Mouse (Mus musculus): ENCODE data around the gene Aoah. TPM values are rescaled to one million over a fixed set of nuclear protein-coding genes. Genes with fewer than 3 reads are reported as not detected.

The Aoah gene
- polyA plus RNA-seq, 1 experiment from 2014 or later: 0.86 TPM

DNA sequence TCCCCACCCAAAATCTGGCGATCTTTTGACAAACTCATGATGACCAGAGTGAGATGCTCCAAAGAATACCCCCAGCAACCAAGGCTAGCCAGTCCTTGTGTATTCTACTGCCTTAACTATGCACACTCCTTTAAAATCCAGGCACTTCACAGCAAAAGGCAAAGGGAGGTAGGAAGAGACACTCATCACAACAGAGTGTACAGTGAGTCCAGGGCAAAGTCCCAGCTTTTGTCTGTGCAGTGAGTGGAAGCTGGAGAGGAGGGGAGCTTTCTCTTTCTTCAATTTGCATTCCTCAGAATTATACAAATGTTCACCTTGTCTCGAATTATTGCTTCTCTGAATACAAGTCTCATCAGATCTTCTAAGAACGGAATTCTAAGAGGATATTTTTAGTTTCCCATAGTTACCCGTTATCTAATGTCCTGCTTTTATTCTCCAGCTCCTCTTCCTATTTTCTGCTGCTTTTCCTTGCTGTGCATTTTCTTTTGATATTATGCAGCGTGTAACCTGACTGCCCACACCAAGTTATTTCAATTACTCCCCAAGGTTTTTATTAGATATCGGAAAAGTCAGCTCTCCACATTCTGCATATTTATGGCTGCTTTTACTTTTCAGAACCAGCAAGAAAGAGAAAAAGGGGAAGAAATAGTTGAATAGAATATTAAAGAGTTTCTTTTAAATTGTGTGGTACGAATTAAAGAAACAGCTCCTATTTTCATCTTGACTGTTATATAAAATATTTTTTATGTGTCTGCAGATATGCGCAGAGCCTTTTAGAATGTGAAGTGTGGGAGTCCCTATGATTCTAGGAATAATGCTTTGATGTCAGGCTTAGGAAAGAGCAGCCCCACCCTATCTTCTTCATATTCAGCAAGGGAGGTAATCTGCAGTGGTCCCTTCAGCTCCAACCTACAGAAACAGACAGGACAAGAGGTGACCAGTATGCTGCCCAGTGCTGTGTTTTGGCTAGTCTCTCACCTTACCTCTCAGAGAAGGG lies 187.6 kb downstream of the Aoah start:
- ATAC-seq (no peak), DNase-seq (ENCODE audit: low spot score) (no peak)
- WGBS: 80% methylated on average over 8 of the region's 8 CpGs
- no peak overlapping the region for H3K27ac ChIP-seq (ENCODE audit: low read length)
- H3K36me3 ChIP-seq (ENCODE audit: insufficient read depth, low read length): no peaks in the 10 kb centered on the region
- no peaks in the 10 kb centered on the region for H3K4me1 ChIP-seq (ENCODE audit: insufficient read depth, low read depth, low read length)
- no peak overlapping the region for H3K4me2 ChIP-seq (replicated peaks; ENCODE audit: low read depth, low read length)
- H3K4me3 ChIP-seq (ENCODE audit: low read depth, low read length): no peak overlapping the region
- no peaks in the 10 kb centered on the region for H3K9me3 ChIP-seq (ENCODE audit: low read length)
- no peak overlapping the region for H3K9ac ChIP-seq (replicated peaks; ENCODE audit: low read depth)
- no peaks in the 10 kb centered on the region for H3K27me3 ChIP-seq (replicated peaks; ENCODE audit: insufficient read depth, low read length)
- TF ChIP-seq EP300 (IDR thresholded peaks at IDR 0.05) (no peak), CTCF (IDR thresholded peaks at IDR 0.05) (no peak)

- no peaks in the 10 kb centered on the region for H3K27me3 ChIP-seq (replicated peaks; ENCODE audit: insufficient read depth, low read length)
- no peaks in the 10 kb centered on the region for H3K9me3 ChIP-seq (ENCODE audit: low read length)
- no peak overlapping the region for H3K9ac ChIP-seq (replicated peaks; ENCODE audit: low read depth)
- no peaks in the 10 kb centered on the region for H3K4me1 ChIP-seq (ENCODE audit: insufficient read depth, low read depth, low read length)
- H3K4me2 ChIP-seq (replicated peaks; ENCODE audit: low read depth, low read length): no peak overlapping the region
- no peak for TF ChIP-seq EP300 (IDR thresholded peaks at IDR 0.05)
- no peak for TF ChIP-seq CTCF (IDR thresholded peaks at IDR 0.05)
- ATAC-seq: no peak
- H3K36me3 ChIP-seq (ENCODE audit: insufficient read depth, low read length): no peaks in the 10 kb centered on the region
- no peak overlapping the region for H3K27ac ChIP-seq (ENCODE audit: low read length)
- H3K4me3 ChIP-seq (ENCODE audit: low read depth, low read length): no peak overlapping the region
- DNase-seq (ENCODE audit: low spot score): no peak
These were observed 191.6 kb downstream of the Aoah start for GRCm38 (mm10) chr13:20985510-20985909.

DNA sequence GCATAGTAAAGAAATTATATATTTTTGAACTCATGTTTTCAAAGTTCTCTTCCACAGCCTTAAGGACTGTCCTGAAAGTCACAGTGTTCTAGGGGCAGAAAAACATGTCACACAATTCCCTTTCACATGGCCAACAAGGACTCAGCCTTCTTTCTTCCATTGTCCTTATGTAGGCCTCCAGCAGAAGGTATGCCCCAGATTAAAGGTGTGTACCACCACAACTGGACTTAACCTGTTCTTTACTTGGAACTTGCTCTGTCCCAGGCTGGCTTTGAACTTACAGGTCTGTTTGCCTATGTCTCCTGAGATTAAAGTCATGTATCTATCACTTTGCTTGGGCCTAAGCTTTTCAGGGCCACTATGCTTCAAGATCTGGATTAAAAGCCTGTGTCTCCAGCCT lies 192.0 kb downstream of the Aoah start:
- no peak overlapping the region for H3K4me3 ChIP-seq (ENCODE audit: low read depth, low read length)
- no peaks in the 10 kb centered on the region for H3K9me3 ChIP-seq (ENCODE audit: low read length)
- DNase-seq (ENCODE audit: low spot score) (no peak), ATAC-seq (no peak)
- H3K36me3 ChIP-seq (ENCODE audit: insufficient read depth, low read length): no peaks in the 10 kb centered on the region
- no peak for TF ChIP-seq EP300 (IDR thresholded peaks at IDR 0.05)
- no peaks in the 10 kb centered on the region for H3K4me1 ChIP-seq (ENCODE audit: insufficient read depth, low read depth, low read length)
- no peak overlapping the region for H3K9ac ChIP-seq (replicated peaks; ENCODE audit: low read depth)
- H3K27me3 ChIP-seq (replicated peaks; ENCODE audit: insufficient read depth, low read length): no peaks in the 10 kb centered on the region
- H3K4me2 ChIP-seq (replicated peaks; ENCODE audit: low read depth, low read length): no peak overlapping the region
- H3K27ac ChIP-seq (ENCODE audit: low read length): no peak overlapping the region

- TF ChIP-seq EP300 (IDR thresholded peaks at IDR 0.05): no peak
- no peak for TF ChIP-seq CTCF (IDR thresholded peaks at IDR 0.05)
- Histone ChIP-seq H3K9ac (replicated peaks; ENCODE audit: low read depth) (no peak overlapping the region), H3K27ac (ENCODE audit: low read length) (no peak overlapping the region), H3K4me1 (ENCODE audit: insufficient read depth, low read depth, low read length) (no peaks in the 10 kb centered on the region), H3K4me3 (ENCODE audit: low read depth, low read length) (no peak overlapping the region), H3K27me3 (replicated peaks; ENCODE audit: insufficient read depth, low read length) (no peaks in the 10 kb centered on the region), H3K36me3 (ENCODE audit: insufficient read depth, low read length) (no peaks in the 10 kb centered on the region), H3K9me3 (ENCODE audit: low read length) (no peaks in the 10 kb centered on the region), H3K4me2 (replicated peaks; ENCODE audit: low read depth, low read length) (no peak overlapping the region)
- WGBS: 81% methylated on average over 5 of the region's 5 CpGs
- ATAC-seq (no peak), DNase-seq (ENCODE audit: low spot score) (no peak)
These were observed 211.3 kb downstream of the Aoah start for GRCm38 (mm10) chr13:21005238-21005637.

DNA sequence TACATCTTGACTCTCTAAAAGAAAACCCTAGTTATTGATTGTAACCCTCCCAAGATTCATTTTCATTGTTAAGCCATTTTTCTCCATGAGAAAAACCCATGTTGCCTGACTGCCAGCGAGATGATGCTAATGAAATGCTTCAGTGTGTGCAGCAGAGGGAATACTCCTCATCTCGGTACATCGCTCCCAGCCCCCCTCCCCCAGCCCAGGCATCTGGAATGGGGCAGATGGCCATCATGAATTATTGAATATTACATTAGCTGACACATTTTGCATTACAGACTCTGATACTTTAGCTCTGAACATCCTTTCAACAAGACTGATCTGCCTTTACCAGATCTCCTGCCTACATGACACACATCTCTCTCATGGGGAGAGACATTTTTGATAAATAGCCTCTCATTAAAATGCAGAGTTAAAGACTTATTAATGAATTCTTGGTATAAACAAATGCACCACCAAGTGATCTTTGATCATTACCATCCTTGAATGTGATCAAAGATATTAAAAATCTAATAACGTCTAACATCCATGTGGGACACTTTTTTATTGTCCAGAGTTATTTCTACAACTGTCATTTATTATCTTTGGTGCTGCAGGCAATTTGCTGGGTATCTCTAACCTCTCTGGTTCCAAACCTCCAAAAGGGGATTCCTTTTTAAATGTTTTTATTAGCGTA lies 211.9 kb downstream of the Aoah start:
- TF ChIP-seq CTCF (IDR thresholded peaks at IDR 0.05) (no peak), EP300 (IDR thresholded peaks at IDR 0.05) (no peak)
- Histone ChIP-seq H3K9me3 (ENCODE audit: low read length) (no peaks in the 10 kb centered on the region), H3K4me3 (ENCODE audit: low read depth, low read length) (no peak overlapping the region), H3K4me2 (replicated peaks; ENCODE audit: low read depth, low read length) (no peak overlapping the region), H3K36me3 (ENCODE audit: insufficient read depth, low read length) (no peaks in the 10 kb centered on the region), H3K27me3 (replicated peaks; ENCODE audit: insufficient read depth, low read length) (no peaks in the 10 kb centered on the region), H3K4me1 (ENCODE audit: insufficient read depth, low read depth, low read length) (no peaks in the 10 kb centered on the region), H3K27ac (ENCODE audit: low read length) (no peak overlapping the region), H3K9ac (replicated peaks; ENCODE audit: low read depth) (no peak overlapping the region)
- DNase-seq (ENCODE audit: low spot score) (no peak), ATAC-seq (no peak)
- 81% methylated on average over 5 of the region's 5 CpGs for WGBS

DNA sequence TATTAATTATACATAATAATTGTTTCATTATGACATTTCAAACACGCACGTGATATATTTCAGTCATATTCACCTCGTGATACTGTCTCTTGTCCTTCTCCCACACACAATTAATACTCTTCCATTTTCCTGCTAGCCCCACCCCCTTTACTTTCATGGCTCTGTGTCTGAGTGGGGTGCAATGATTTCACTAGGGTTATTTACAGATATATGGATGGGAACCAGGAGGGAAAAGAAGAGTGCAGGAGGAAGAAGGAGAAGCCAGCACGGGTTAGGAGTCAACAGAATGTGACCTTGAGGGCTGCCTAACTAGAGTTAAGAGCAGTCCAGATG lies 212.4 kb downstream of the Aoah start:
- H3K4me1 ChIP-seq (ENCODE audit: insufficient read depth, low read depth, low read length): no peaks in the 10 kb centered on the region
- H3K27ac ChIP-seq (ENCODE audit: low read length): no peak overlapping the region
- H3K27me3 ChIP-seq (replicated peaks; ENCODE audit: insufficient read depth, low read length): no peaks in the 10 kb centered on the region
- WGBS: 70% methylated on average over 4 of the region's 4 CpGs
- no peak for TF ChIP-seq EP300 (IDR thresholded peaks at IDR 0.05)
- TF ChIP-seq CTCF (IDR thresholded peaks at IDR 0.05): no peak
- no peak overlapping the region for H3K4me2 ChIP-seq (replicated peaks; ENCODE audit: low read depth, low read length)
- DNase-seq (ENCODE audit: low spot score): no peak
- no peak overlapping the region for H3K9ac ChIP-seq (replicated peaks; ENCODE audit: low read depth)
- H3K4me3 ChIP-seq (ENCODE audit: low read depth, low read length): no peak overlapping the region
- H3K36me3 ChIP-seq (ENCODE audit: insufficient read depth, low read length): no peaks in the 10 kb centered on the region
- H3K9me3 ChIP-seq (ENCODE audit: low read length): no peaks in the 10 kb centered on the region
- no peak for ATAC-seq

All from lung, postnatal 0 days (tissue).